Mouse (Mus musculus) spleen, postnatal 36 days (tissue): Measurements from ENCODE around the gene Fgfr2.

Experiments
- DNase-seq, 2 experiments: peaks; one replicate each; pipeline ENCODE4 v3.0.0; 2022; ENCODE audit warnings: low spot score in 2 of 2, mixed read lengths in 1 of 2

Fgfr2 gene

DNA sequence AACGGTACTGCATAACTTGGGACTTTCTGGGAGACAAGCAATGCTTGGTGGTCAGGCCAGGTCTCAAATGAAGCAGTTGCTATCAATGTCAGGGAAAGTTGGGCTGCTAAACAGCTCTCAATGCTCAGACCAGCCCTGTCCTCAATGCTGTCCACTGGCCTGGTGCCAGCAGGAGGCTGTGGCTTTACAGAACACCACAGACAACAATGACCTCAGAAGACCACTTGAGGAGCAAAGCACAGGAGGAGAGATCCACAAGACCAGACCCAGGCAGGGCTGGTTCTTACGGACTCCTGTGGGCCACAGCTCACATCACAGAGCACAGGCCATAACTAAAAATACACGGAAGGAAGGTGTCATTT, 368.8 kb downstream of the Fgfr2 start:
- no peak for DNase-seq

GRCm38 (mm10) chr7:132753518-132754388, 369.4 kb downstream of the Fgfr2 start:
- no peak for DNase-seq

GRCm38 (mm10) chr7:132751716-132752115, 371.4 kb downstream of the Fgfr2 start:
- DNase-seq: no peak

DNA sequence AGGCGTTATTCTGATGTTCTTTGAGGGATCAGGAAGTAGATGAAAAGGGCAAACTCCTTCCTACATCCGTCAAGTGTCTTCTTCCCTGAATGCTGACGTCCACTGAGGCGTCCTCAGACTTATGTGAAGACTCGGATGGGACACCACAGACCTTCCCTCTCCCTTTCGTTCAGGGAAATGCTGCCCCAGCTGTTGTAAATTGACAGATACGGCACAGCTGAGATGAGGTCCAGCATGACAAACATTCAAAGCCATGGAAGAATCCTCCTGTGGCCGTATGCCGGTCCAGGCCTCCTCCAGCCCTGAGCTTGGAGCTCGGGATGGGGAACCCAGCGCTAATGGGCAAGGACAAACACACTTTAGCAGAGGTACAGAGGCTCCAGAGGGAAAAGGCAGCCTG, 373.6 kb downstream of the Fgfr2 start:
- DNase-seq: no peak

DNA sequence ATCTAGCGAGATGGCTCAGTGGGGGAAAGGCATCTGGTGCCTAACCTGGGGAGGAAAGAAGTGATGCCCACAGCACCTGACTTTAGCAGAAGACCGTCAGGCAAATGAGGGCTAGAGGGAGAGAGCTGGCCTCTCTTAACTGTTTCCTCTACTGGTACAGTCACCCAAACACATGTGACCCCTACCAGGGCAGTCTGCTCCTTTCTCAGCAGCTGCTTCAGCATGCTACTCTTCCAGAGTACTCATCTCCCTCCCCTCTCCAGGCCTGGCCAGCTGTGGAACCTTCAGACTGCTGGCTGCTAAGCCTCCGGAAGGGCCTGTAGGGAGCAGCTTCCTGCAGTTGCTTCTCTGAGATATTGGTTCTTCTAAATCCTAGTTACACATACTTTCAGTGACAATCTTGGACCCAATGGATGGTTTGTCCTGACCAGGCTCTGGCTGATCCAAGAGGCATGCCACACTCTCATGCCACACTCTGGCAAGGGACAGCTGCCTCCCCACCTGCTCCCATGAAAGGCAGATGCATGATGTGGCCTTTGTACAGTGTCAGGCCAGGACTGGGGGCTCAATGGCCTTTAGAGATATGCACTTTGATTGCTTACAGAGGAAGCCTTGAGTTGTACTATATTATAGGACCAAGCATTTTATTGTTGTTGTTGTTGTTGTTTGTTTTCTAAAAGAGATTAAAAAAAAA, 374.9 kb downstream of the Fgfr2 start:
- DNase-seq: no peak

DNA sequence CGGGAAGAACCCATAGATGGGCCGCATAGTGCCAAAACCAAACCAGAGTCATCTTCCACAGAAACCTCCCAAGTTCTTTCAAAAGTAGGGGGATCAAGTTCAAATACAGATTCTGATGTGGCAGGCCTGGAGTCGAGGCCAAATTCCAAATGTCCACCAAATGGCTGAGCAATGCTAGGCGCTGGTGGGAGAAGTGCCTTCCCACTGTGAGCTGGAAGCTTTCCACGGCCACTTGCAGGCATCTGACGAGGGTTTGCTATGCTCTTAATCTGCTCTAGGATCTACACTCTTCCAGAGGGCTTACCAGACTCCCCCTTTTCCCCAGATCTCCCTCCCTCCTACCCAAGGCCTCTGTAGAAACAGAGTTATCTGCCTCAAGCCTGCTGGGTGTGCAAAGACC, 376.1 kb downstream of the Fgfr2 start:
- no peak for DNase-seq

GRCm38 (mm10) chr7:132742912-132743311, 380.2 kb downstream of the Fgfr2 start:
- DNase-seq: no peak

DNA sequence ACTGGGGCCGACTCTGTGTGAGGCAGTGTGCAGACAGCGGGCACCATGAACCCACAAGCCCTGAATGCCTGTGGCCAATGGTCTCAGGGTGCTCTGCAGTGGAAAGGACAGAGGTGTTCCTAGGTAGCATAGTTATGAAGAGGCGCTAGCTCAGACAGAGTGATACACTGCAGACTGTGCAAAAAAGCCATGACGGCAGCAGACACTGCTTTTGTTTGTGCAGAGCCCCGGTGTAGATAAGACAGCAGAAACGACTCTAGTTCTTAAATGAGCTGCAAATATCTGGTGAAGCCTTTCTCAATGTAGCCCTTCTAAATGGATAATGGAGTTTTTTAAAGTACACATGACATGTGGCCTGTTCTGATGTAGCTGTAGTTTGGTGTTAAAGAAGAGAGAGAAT, 383.3 kb downstream of the Fgfr2 start:
- no peak for DNase-seq

DNA sequence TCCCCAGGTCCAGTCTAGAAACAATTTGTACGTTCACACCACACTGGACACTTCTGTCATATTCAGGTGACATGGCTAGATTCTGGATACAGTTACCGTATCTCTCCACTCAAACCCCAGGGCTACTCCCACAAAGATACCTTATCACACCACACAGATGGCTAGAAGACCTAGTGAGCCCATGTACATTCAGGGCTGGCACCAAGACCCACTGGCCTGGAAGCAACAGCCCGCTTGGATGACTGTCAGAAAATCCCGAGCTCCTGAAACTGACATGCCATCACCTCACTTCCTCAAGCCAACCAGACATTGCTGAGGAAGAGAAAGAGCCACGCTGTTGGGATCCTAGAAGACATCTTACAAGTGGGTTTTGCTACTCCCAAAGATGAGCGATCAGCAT, 384.3 kb downstream of the Fgfr2 start:
- peak in 1 of 2 experiments; percentile 42 for DNase-seq

- DNase-seq: peak in 1 of 2 experiments; percentile 44
Observed at GRCm38 (mm10) chr7:132736099-132736862, 386.9 kb downstream of the Fgfr2 start.

- DNase-seq: peak; percentile 93
Observed at GRCm38 (mm10) chr7:132735145-132735544, 388.0 kb downstream of the Fgfr2 start.

- DNase-seq: no peak
Observed at GRCm38 (mm10) chr7:132734222-132734621, 388.9 kb downstream of the Fgfr2 start.

DNA sequence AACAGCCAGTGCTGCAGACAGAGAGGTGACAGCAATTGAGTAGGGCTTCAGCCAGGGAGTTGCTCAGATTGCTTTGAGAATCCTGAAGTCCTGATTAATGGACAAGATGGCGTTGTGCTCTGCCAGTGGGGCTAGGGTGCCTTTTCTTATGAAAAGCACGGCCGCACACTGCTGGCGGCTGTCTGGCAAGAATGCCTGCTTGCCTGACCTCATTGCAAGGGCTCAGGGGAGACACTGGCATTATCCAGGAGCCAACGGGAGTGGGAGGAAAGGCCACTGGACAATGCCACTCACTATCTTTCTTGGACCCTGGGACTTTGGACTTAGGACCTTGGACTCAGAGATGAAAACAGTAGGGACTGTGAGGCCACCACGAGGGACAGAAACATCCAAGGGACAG, 389.6 kb downstream of the Fgfr2 start:
- no peak for DNase-seq

DNA sequence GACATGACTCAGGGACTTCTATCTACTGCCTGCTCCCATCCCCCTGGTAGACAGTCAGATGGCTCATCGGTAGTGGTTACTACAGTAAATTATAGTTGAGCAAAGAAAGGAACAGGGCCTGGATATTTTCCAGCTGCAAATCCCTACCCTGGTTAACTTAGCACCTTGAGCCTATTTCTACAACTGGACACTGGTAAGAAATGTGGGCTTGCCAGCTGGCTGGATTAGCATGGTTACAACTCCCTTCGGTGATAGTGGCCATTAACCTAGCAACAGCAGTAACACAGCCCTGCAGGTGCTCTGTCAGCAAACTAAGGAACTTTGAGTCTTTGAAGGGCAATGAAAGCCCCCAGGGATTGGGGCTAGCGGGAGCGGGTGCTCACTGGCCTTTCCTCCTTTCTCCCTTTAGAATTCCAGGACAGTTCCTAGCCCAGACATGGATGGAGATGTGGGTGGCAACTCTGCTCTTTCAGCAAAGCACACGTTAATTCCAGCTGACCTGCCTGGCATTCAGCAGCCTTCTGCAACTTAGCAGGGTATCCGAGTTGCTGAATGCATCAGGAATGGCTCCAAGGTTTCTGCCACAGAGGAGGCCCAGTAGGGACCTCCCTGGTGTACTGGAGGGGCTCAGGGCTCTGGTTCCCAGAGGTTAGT, 390.9 kb downstream of the Fgfr2 start:
- DNase-seq: no peak

- DNase-seq: no peak
Observed at GRCm38 (mm10) chr7:132731558-132731957, 391.6 kb downstream of the Fgfr2 start.

DNA sequence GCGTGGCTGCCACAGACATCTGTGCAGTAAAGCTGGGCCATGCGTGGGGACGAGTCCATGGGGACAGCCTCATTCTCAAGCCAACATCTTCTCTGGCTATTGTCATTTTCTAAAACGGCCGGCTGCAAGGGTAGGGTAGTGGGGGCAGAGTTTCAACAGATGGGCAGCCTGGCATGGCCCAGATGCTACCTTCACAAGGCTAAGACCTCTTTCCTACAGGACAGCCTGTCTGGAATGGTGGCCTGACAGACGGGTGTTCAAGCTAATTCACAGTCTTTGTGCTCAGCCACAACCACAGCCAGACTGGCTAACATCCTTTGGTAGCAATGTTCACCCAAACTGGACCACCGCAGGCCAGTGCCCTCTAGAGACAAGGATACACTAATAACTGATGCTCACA, 392.6 kb downstream of the Fgfr2 start:
- DNase-seq: no peak

DNA sequence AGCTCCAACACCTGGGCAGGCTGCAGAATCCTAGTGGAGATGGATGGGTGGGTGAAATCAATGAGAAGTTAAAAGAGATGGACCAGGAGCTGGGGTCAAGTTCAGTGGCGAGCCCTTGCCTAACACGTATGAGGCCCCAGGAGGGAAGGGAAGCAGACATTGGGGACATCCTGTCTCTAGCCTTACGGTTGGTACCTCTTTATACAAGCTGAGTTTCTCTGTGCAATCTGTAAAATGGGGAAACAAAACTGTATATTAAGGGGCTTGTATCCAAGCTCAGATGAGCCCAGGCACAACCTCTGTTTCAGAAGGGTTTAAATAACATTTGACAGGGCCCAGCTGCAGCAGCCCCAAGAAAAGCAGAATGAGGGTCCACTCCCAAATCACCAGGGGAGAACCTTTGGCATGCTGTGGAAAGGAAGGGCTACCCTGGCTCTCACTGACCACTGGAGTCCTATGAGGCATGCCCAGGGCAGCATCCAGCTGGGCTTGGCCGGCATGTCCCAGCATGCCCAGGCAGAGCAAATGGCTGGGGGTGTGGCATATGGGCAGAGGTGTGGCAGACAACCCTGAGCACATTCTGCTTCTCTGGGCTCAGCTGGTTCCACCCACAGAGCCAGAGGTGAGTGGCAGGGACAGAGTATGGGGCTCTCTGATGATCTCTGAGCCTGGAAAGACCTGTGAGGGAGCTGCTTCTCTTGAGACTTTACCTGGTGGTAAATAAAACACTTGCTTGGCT, 393.9 kb downstream of the Fgfr2 start:
- peak; percentile 39 to 53 for DNase-seq

DNA sequence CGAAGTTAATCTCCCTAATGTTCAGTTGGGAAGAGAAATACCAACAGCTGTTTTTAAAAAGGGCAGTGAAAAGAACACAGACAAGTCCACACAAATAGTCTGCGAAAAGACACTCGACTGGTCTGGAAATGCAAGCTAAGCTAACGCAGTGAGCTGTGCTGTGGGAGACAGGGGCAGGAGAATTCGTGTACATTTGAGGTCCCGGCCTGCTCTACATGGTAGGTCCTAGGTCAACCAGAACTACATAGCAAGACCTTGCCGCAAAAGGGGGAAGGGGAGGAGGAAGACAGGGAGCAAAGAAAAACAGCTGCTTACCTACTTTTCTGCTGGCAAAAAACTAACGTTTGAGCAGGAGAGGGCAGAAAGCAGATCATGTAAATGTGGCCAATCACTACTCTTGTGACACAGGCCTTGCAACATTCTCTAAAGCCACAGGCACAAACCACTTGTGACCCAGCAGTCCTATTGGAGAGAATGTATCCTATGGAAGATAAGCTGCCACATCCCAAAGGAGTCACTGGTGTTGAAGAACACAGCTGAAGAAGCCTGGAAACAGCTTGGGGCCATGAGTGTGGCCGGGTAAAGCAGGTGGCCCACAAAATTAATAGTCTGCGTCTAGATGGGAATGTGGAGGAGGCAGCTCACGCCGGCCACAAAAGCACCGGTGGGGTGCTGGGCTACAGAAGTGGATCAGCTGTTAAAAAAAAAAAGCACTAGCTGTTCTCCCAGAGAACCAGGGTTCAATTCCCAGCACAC, 396.9 kb downstream of the Fgfr2 start:
- DNase-seq: no peak

- DNase-seq: peak in 1 of 2 experiments; percentile 43
Observed at GRCm38 (mm10) chr7:132724501-132725062, 398.6 kb downstream of the Fgfr2 start.

DNA sequence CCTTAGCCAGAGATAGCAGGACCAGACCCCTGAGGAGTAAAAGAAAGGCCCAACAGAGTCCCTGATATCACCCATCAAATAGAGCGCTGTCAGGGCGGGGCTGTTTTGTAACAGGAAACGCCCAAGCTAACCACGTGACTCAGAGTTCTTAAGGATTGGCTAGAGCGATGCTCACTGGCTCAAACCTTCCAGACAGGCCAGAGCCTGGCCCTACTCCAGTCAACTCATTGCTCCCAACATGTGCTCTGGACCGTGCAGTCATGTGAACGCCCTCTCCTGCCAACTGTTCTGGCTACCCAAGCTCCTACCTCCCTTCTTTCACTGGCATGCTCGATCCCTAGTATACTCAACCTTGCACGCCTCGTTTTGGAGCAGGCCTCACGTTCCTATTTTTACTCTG, 399.2 kb downstream of the Fgfr2 start:
- peak; percentile 54 to 67 for DNase-seq
